Comparison of ENCODE assay signal across 8 mouse cellular contexts in the genomic region with DNA sequence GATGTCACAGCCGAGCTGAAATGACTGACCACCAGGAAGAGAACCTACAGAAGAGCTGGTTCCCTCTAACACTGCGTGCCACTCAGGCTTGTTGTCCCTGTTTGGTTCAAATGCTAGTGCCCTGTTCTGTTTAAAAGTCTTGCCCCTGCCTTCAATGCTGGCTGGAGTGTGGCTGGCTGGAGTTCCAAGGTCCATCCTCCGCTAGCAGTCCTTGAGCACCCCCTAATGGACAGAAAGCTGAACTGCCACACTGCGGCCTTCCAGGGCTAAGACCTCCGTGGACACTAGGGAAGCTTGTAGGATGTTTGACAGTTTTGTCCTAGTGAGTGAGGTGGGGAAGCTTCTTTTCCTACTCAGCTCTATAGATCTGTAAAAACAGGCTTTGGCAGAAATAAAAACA. TPM values are rescaled to one million over a fixed set of nuclear protein-coding genes. Genes with fewer than 3 reads are reported as not detected.
DNase-seq lines count a peak whose midpoint lies in the region; ATAC-seq and TF ChIP-seq lines count a peak whose summit lies in the region.

No protein-coding gene starts in this region.

- ATAC-seq in erythroid progenitor cell, adult 5-6 weeks (replicated peaks; ENCODE audit: low FRiP score, poor library complexity, severe bottlenecking) = peak; percentile 87
- 0 out of 2 replicates have a peak, but pooled peaks have one; percentile 65 for ATAC-seq in hindbrain, embryonic 15.5 days (ENCODE audit: low FRiP score, low read depth)

- H3K9ac ChIP-seq in hindbrain, embryonic 15.5 days = no peak overlapping the region

- no peaks in the 10 kb centered on the region for H3K9me3 ChIP-seq in hindbrain, embryonic 15.5 days

- no peak overlapping the region for H3K27ac ChIP-seq in hindbrain, embryonic 15.5 days (replicated peaks)

- H3K27me3 ChIP-seq in hindbrain, embryonic 15.5 days = no peaks in the 10 kb centered on the region

- TF ChIP-seq POLR2A in brain, embryonic 14.5 days (IDR thresholded peaks at IDR 0.05; ENCODE audit: borderline replicate concordance, extremely low read depth, insufficient read depth, insufficient read length, poor library complexity, severe bottlenecking) = no peak

- H3K4me3 ChIP-seq in hindbrain, embryonic 15.5 days = no peak overlapping the region

- peak; percentile 91 for TF ChIP-seq CTCF in brain, embryonic 14.5 days (IDR thresholded peaks at IDR 0.05; ENCODE audit: borderline replicate concordance, extremely low read depth, insufficient read depth, insufficient read length)

- no peak overlapping the region for H3K4me2 ChIP-seq in hindbrain, embryonic 15.5 days

- H3K36me3 ChIP-seq in hindbrain, embryonic 15.5 days = no peaks in the 10 kb centered on the region

- no peaks in the 10 kb centered on the region for H3K4me1 ChIP-seq in hindbrain, embryonic 15.5 days (replicated peaks)

- 17% methylated on average over 5 of the region's 5 CpGs for WGBS in hindbrain, embryonic 15.5 days

- DNase-seq in urinary bladder, postnatal 25 days (ENCODE audit: low spot score) = peak; percentile 56
- no peak for DNase-seq in urinary bladder, adult 2 months (ENCODE audit: low spot score)
- peak; percentile 74 for DNase-seq in brain, embryonic 14.5 days (ENCODE audit: low read depth)
- DNase-seq in liver = peak; percentile 83
- DNase-seq in natural killer cell, adult 2 months (ENCODE audit: low spot score in 2 of 2) = peak; percentile 31 to 47
- DNase-seq in testis, postnatal 10 days (ENCODE audit: low spot score) = peak; percentile 85

RNA-seq across cellular contexts. Expression of gene Nup93, which starts 8.6 kb away (rescaled TPM):
- polyA plus RNA-seq in urinary bladder, adult 2 months (2012; rRNA removed) = 32.1 and 36.8 TPM in 2 replicates
- polyA plus RNA-seq in brain, embryonic 14.5 days (2012; rRNA removed) = 54.7 and 61.0 TPM in 2 replicates
- total RNA-seq in erythroid progenitor cell, adult 5-6 weeks (2015; ENCODE audit: low replicate concordance) = 21.8 and 22.7 TPM in 2 replicates
- 10.3 and 20.4 TPM in 2 replicates for total RNA-seq in erythroid progenitor cell, adult 5-6 weeks (2017; ENCODE audit: low replicate concordance)
- polyA plus RNA-seq in hindbrain, embryonic 15.5 days (2015; fragmentation: Nextera tagmentation; extraction: Ambion mirVana) = 58.1 and 58.9 TPM in 2 replicates

RNA-seq across cellular contexts. Expression of gene Mt1, which starts 26.9 kb away (rescaled TPM):
- 256 and 257 TPM in 2 replicates for polyA plus RNA-seq in urinary bladder, adult 2 months (2012; rRNA removed)
- polyA plus RNA-seq in brain, embryonic 14.5 days (2012; rRNA removed) = 38.9 and 76.5 TPM in 2 replicates
- total RNA-seq in erythroid progenitor cell, adult 5-6 weeks (2015; ENCODE audit: low replicate concordance) = 62.5 and 80.4 TPM in 2 replicates
- 18.0 and 24.4 TPM in 2 replicates for total RNA-seq in erythroid progenitor cell, adult 5-6 weeks (2017; ENCODE audit: low replicate concordance)
- 89.2 and 96.5 TPM in 2 replicates for polyA plus RNA-seq in hindbrain, embryonic 15.5 days (2015; fragmentation: Nextera tagmentation; extraction: Ambion mirVana)

RNA-seq across cellular contexts. Expression of gene Mt2, which starts 33.3 kb away (rescaled TPM):
- 100.0 and 101 TPM in 2 replicates for polyA plus RNA-seq in urinary bladder, adult 2 months (2012; rRNA removed)
- polyA plus RNA-seq in brain, embryonic 14.5 days (2012; rRNA removed) = 15.6 and 32.2 TPM in 2 replicates
- total RNA-seq in erythroid progenitor cell, adult 5-6 weeks (2015; ENCODE audit: low replicate concordance) = 24.5 and 44.4 TPM in 2 replicates
- total RNA-seq in erythroid progenitor cell, adult 5-6 weeks (2017; ENCODE audit: low replicate concordance) = 11.6 TPM in 1 of 2 replicates, not detected in the other
- 21.4 and 24.6 TPM in 2 replicates for polyA plus RNA-seq in hindbrain, embryonic 15.5 days (2015; fragmentation: Nextera tagmentation; extraction: Ambion mirVana)

RNA-seq across cellular contexts. Expression of gene Mt3, which starts 53.3 kb away (rescaled TPM):
- polyA plus RNA-seq in urinary bladder, adult 2 months (2012; rRNA removed) = 1.6 and 3.5 TPM in 2 replicates
- polyA plus RNA-seq in brain, embryonic 14.5 days (2012; rRNA removed) = 139 and 158 TPM in 2 replicates
- not detected in 2 replicates for total RNA-seq in erythroid progenitor cell, adult 5-6 weeks (2015; ENCODE audit: low replicate concordance)
- not detected in 2 replicates for total RNA-seq in erythroid progenitor cell, adult 5-6 weeks (2017; ENCODE audit: low replicate concordance)
- polyA plus RNA-seq in hindbrain, embryonic 15.5 days (2015; fragmentation: Nextera tagmentation; extraction: Ambion mirVana) = 211 and 230 TPM in 2 replicates
